Mouse (Mus musculus) heart, adult 2 months (tissue): Measurements from ENCODE around the gene Cd300c.

Experiments used
- CTCF ChIP-seq: fragments of 200-600 bp; IDR thresholded peaks from 2 replicates; pipeline ENCODE4 v1.8.1; 2022; ENCODE audit warnings: antibody characterized with exemption, mild to moderate bottlenecking, moderate library complexity
- EP300 ChIP-seq: fragments of 200-500 bp; IDR thresholded peaks from 2 replicates; pipeline ENCODE4 v1.6.1; 2011; ENCODE audit warnings: low read depth, low read length, control low read depth; ENCODE audit not compliant: insufficient read depth
- POLR2A ChIP-seq: fragments of 200-500 bp; IDR thresholded peaks from 2 replicates; pipeline ENCODE4 v1.6.1; 2011; ENCODE audit warnings: mild to moderate bottlenecking, low read depth, low read length, control low read depth; ENCODE audit not compliant: insufficient read depth

- TF ChIP-seq CTCF, result no peak
- no peak for TF ChIP-seq EP300
- no peak for TF ChIP-seq POLR2A
Measured at GRCm38 (mm10) chr11:114914978-114915377, 54.0 kb downstream of the Cd300c start.
